Mouse (Mus musculus) adrenal gland, postnatal 10 days (tissue): ENCODE results near the gene Oxa1l. TPM values are rescaled to one million over a fixed set of nuclear protein-coding genes. Genes with fewer than 3 reads are reported as not detected.

Source experiments
- DNase-seq: peaks from one replicate; pipeline ENCODE4 v3.0.0; 2021; ENCODE audit warnings: mixed read lengths
- total RNA-seq, 2 experiments: library from RNA; stranded (reverse); gene quantifications; 2 replicates each; pipeline ENCODE4 v1.2.3; 2021

Oxa1l gene
- total RNA-seq, 2 experiments from 2014 or later, result 114 to 138 TPM

DNA sequence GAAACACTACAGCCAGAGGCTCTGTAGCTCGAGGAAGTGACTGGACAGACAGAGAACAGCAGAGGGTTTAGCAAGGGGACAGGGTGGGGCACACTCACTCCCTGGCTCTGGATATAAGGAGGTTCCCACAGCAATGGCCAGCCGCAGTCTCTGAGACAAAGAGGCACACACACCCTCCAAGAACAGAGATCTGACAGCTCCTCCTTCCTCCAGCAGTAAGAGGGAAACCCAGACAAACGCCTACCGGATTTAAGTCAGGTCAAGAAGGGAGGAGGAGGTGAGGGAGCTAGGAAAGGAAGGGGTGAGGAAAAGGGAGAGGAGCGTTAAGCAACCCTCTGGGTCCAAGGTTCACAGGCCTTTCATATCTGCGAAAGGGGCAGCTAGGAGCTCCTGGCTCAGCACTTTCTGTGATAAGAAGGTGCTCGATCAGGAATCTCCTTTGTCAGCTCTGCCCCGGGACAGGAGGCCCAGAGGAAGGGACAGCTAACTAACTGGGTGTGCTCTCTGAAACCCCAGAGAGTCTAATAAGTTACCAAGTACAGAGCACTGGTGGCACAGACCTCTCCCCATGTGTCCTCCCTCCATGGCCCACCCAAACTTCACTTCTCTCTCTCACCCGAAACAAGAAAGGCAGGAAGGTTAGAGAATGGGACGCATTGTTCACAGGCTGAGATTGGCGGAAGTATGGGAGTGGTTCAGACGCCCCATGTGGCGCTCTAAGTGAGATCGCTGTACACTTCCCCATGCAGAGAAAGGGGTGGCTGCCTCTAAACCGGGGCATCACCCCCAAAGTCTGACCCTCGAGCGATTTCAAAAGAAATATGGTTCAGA, 49.6 kb downstream of the Oxa1l start:
- peak; percentile 25 for DNase-seq

DNA sequence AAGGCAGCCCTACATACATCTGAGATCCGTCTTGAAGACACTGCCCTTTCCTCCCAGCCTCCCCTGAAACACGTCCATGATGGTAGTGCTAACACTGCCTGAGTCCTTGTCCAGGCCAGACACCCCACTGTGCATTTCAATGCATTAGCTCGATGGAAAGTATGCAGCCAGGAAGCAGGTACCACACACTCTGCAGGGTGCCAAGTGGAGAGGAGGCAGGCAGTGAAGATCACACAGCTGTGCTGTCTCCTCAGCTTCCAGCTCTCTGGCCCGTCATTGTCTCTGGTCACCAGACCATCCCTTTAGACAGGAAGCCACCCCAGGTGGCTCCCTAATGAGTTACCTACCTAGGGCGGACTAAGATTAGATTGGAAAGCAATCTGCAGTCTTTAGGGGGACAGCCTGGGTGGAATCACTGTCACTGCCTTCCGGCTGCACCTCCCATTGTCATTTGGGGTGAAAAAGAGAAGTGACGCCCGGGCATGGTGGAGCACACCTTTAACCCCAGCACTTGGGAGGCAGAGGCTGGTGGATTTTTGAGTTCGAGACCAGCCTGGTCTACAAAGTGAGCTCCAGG, 51.5 kb downstream of the Oxa1l start:
- no peak for DNase-seq

DNA sequence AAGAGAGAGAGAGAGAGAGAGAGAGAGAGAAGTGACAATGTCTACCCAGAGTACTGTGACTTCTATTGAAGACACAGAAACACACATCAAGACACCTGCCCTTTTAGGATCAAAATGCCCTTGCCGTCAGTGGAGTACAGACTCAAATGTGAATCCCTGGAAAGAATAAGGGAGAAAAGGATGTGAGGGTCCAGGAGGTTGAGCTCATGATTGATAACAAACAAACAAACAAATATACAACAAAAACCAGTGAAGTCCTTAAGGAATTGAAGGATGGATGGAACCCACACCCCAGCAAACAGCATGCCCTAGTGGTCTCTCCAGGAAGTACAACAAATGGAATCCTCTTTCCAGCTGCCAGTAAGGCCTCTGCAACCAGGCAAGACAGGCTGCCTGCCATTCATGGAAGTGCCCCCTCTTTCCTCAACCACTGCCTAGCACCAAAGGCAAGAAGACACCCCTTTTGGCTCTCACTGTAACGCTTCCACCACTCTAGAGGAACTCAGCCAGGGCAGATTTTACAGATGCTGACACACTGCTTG, 52.1 kb downstream of the Oxa1l start:
- peak; percentile 78 for DNase-seq

DNA sequence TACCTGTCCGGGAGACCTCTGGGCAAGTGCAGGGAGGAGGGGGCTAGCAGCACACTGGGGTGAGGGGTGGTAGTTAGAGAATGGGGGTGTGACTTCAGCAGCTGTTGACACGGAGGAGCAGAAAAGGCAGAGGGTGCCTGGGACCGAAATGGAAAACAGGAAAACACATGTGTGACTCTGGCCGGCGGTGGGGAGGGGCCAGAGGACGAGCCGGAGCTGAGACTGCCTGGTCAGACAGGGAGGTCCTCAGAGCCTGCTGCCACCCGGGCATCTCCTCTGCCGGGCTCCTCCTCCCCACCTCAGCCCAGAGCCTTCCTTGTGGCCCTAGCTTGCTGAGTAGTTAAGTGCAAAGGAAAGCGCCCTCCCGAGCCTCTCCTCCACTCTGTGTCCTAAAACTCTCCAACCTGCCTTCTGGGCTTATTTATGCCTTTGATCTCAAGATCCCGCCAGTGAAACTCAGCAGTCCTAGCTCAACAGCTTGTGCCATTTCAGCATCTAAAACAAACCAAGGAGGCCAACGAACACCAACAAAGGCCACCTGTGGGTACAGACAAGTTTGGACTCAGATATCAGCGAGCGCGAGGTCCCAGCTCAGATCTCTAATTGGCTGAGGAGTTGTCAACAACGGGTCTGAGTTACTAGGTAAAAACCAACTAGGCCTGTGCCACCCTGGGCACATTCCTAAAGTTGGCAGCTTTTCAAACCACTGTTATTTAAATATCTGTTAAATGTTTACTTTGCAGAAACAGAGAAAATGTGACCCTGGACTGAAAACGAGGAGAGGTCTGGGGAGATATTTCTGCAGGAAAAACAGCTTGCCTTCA, 53.5 kb downstream of the Oxa1l start:
- peak; percentile 58 for DNase-seq

DNA sequence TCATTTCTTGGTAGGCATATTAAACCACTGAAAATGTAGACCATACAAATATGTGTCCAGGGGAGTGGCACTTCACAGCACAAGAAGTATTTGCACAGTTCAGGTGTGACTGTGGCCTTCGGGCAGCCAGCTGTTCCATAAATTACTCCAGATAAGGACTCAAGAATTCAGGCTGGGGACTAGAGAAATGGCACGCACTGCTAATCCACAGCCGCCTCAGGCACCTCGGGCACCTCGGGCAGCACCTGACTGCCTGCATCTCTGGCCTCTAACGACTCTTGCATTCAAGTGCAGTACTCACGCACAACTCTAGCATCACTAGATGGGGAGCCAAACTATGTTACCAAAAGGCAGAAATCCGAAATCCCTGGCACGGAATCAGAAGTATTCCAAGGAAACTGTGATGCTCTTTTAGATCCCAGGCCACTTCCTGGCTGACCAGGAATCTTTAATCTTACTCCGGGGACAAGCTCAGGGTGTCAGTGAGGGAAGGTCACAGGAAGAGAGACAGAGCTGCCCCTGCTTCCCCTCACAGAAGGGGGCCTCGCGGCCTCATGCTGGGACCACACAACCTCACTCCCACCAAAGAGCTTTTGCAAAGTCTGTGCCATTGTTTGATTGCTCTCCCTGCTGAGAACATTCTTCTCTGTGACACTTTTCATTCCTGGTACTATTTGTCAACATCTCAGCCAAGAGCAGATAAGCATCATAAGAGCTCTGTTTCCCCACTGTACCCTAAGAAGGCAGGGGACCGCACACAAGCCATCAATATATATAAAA, 54.8 kb downstream of the Oxa1l start:
- DNase-seq, result no peak

DNA sequence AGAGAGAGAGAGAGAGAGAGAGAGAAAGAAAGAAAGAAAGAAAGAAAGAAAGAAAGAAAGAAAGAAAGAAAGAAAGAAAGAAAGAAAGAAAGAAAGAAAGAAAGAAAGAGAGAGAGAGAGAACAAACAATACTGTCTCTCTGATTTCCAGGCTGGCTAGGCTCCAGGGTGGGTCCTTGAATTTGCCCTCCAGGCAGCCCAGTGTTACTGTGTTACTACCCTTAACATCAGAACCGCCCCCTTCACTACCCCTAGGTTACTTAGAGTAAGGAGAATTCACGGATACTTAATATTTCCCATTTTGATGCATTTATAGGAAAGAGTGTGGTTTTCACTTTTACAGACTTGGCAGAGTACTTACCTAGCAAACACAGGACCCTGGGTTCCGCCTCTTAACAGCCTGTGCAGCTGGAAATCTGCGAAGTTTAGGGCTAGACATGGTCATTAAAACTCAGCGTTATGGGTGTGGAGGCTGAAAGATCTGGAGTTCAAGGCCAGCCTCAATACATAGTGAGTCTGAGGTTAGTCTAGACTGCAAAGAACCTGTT, 55.7 kb downstream of the Oxa1l start:
- no peak for DNase-seq

DNA sequence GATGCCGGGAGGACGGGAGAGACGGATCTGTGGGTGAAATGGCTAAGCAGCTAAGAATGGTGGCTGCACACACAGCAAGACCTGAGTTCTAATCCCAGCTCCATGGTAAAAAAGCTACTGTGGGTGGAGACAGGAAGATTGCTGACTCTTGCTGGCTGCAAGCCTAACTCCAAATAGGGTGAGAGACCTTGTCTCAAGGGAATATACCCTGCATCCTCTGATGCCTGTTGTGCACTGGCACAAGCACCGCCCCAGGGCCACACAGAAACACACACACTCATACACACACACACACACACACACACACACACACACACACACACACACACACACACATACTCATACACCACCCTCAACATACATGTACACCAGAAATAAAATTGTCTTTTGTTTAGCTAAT, 56.2 kb downstream of the Oxa1l start:
- DNase-seq, result no peak

DNA sequence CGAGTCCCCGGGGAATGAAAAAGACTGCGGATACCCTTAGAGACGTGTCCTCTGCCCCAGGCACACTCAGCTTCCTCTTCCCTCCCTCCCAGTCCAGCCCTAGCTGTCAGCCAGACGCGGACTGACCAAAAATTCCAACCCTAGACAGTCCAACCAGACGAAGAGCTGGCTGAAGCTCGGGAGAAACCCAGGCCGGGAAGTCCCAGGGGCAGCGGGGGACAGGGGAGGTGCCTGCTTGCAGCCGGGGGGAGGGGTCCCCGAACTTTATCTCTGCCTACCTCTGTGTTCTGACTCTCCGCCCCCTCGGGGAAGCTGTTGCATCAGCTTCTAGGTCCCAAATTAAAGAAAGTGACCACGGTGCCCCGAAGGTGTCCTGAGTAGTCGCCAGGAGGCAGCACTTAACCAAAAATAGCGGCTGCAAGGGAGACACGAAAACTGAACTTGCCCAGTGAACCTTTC, 57.0 kb downstream of the Oxa1l start, which contains the start of gene Slc7a7:
TSS of gene Slc7a7 (minus strand) at position 158 of the 459 bp plus-strand sequence.
- peak; percentile 45 for DNase-seq

Other genes with a start within 250 kb of the Oxa1l start
- 100 to 1,000 TPM; 171 to 191 TPM for gene Dad1, start 106.7 kb upstream of the Oxa1l start, total RNA-seq
- gene Abhd4, start 106.6 kb upstream of the Oxa1l start, total RNA-seq, result 100 to 1,000 TPM; 206 to 229 TPM
- gene Olfr49, start 75.9 kb upstream of the Oxa1l start, total RNA-seq, result not detected
- gene Slc7a7, start 56.9 kb downstream of the Oxa1l start, total RNA-seq, result 1 to 10 TPM; 6.2 to 7.9 TPM
- 100 to 1,000 TPM; 204 to 212 TPM for gene Mrpl52, start 66.1 kb downstream of the Oxa1l start, total RNA-seq
- gene Mmp14, start 70.8 kb downstream of the Oxa1l start, total RNA-seq, result 100 to 1,000 TPM; 127 to 128 TPM
- 10 to 100 TPM; 71.9 to 89.4 TPM for gene Lrp10, start 103.3 kb downstream of the Oxa1l start, total RNA-seq
- gene Rem2, start 115.3 kb downstream of the Oxa1l start, total RNA-seq, result under 1 TPM; 0.39 to 0.87 TPM
- gene Prmt5, start 156.7 kb downstream of the Oxa1l start, total RNA-seq, result 10 to 100 TPM; 41.1 to 42.1 TPM
- 10 to 100 TPM; 31.0 to 32.5 TPM for gene Haus4, start 193.8 kb downstream of the Oxa1l start, total RNA-seq
- 10 to 100 TPM; 18.9 to 20.7 TPM for gene Ajuba, start 216.7 kb downstream of the Oxa1l start, total RNA-seq
- gene 4931414P19Rik, start 245.2 kb downstream of the Oxa1l start, total RNA-seq, result 1 to 10 TPM; 4.9 to 6.9 TPM